Mouse (Mus musculus) frontal cortex, adult 2 months (tissue): ENCODE measurements around the gene Krt90. TPM values are rescaled to one million over a fixed set of nuclear protein-coding genes. Genes with fewer than 3 reads are reported as not detected.
"Not testable (repeated sequence)": the region's sequence is repeated elsewhere in the genome, so short reads cannot be mapped to it uniquely, and the experiment has no call there.

ENCODE experiments used
- DNase-seq, 2 experiments: peaks; one replicate each; pipeline ENCODE4 v3.0.0; 2022; ENCODE audit warnings: low spot score in 1 of 2; ENCODE audit errors: extremely low spot score in 1 of 2
- polyA plus RNA-seq: library from polyadenylated mRNA; depleted of rRNA; stranded (reverse); fragments of >200 nt; gene quantifications from 2 replicates; pipeline ENCODE4 v1.2.3, GENCODE M21; 2012; rRNA removed

The Krt90 gene
- polyA plus RNA-seq, 1 experiment: 0.10 TPM

DNA sequence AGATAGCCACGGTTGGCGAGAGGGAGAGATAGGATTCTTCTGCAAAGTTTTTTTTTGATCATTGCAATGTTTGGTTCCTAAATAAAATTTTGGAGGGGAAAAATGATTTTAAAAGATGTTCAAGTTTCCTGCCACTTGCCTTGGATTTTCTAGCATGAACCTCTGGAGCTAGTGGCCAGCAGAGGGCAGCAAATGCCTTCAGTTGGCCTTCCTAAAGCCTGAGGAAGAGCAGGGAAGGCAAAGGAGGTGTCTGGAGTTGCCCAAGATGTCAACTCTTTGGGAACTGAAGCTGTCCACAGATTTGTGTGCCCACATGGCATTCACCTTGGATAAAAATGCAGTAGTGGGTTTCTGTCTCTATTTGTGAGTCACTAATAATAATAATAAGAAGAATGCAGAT, 43.0 kb downstream of the Krt90 start:
- peak; percentile 42 to 90 for DNase-seq

DNA sequence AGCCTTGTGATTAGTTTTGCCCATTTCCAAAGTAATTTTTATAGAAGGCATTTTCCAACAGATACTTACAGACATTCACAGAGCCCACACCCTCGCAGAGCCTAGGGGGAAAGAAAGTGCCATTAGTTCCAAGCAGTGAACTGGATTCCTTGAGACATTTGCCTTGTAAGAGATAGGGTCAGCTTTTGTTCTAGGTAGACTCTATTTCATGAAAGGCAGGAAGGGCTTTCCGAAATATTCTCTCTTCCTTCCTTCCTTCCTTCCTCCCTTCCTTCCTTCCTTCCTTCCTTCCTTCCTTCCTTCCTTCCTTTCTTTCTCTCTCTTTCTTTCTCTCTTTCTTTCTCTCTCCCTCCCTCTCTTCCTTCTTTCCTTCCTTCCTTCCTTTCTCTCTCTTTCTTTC, 45.6 kb downstream of the Krt90 start, which contains the start of gene Gm49425:
Gene Gm49425, minus strand, starts transcription at position 101 of the 400 bp plus-strand sequence.
- not testable (repeated sequence) for DNase-seq

DNA sequence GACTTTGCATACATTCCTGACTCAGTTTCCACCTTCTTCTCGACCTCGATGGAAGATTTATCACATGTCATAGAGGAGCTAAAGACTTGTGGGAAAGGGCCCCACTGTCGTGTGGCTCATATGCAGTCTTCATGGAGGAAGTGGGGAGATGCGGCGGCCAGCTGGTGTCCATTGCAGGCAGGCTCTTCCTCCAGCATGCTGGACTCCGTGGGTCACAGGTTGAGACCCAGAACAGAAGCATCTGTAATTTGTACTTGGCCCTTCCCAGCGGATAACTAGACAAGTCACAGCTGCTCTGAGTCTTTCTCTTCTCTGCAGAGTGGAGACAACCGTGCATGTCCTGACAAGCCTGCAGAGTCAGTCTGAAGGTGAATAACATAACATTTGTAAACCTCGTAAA, 54.5 kb downstream of the Krt90 start:
- no peak for DNase-seq

DNA sequence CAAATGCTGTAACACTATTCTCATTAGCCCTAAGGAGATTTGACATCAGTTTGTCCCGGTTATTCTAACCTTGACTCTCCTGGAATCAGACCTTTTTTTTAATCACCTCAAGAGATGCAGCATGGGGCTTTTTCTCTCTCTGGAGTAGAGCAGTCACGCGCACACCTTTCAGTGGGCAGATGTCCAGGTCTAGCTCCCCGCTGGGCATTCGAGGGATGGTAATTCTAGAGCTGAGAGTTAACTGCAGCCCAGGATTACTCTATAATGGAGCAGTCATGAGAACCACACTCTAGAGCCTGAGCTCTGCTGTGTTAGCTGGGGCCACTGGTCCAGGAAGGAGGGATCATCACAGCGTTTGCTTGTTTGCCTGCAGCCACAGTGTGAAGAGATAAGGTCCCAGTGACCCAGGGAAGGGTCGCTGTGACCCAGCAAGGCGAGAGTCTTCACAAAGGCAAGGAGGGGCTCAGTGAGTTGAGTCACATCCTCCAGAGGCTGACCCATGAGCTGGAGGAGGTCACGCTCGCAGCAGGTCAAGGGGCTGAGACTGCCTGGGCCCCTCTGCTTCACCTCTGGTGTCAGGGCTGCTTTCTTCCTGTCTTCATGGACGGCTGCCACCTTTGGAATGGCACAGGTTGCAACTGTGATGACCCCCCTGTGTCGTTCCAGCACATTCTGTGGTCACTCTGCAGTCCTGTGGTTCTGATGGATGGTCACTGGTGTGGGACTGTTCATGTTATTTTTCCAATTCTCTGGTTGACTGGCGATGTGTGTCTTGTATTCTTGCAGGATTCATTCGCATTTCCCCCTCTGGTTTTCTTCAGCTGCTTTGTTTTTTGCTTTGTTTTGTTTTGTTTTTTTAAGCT, 55.6 kb downstream of the Krt90 start:
- no peak for DNase-seq

Other genes starting within 250 kb of the Krt90 start
- 2.0 and 3.3 TPM in 2 replicates for gene Krt80, start 192.8 kb downstream of the Krt90 start, polyA plus RNA-seq
- gene Krt7, start 151.9 kb downstream of the Krt90 start, polyA plus RNA-seq: 0.34 and 1.0 TPM in 2 replicates
- gene Krt87, start 124.1 kb downstream of the Krt90 start, polyA plus RNA-seq: 0.10 and 0.13 TPM in 2 replicates
- gene Krt88, start 115.2 kb downstream of the Krt90 start, polyA plus RNA-seq: not detected in 2 replicates
- gene Krt81, start 99.2 kb downstream of the Krt90 start, polyA plus RNA-seq: not detected in 2 replicates
- 0.10 TPM in 1 of 2 replicates, not detected in the other for gene Krt86, start 89.5 kb downstream of the Krt90 start, polyA plus RNA-seq
- gene Krt83, start 71.4 kb downstream of the Krt90 start, polyA plus RNA-seq: not detected in 2 replicates
- not detected in 2 replicates for gene Gm49425, start 45.7 kb downstream of the Krt90 start, polyA plus RNA-seq
- 0.06 TPM in 1 of 2 replicates, not detected in the other for gene Krt84, start 30.1 kb downstream of the Krt90 start, polyA plus RNA-seq
- gene Krt82, start 12.3 kb downstream of the Krt90 start, polyA plus RNA-seq: not detected in 2 replicates
- not detected in 2 replicates for gene Krt75, start 11.0 kb upstream of the Krt90 start, polyA plus RNA-seq
- not detected in 2 replicates for gene Gm5414, start 65.2 kb upstream of the Krt90 start, polyA plus RNA-seq
- gene Gm5478, start 84.4 kb upstream of the Krt90 start, polyA plus RNA-seq: not detected in 2 replicates
- not detected in 2 replicates for gene Krt6b, start 117.3 kb upstream of the Krt90 start, polyA plus RNA-seq
- not detected in 2 replicates for gene Krt6a, start 131.4 kb upstream of the Krt90 start, polyA plus RNA-seq
- 0.08 TPM in 1 of 2 replicates, not detected in the other for gene Krt5, start 149.9 kb upstream of the Krt90 start, polyA plus RNA-seq
- not detected in 2 replicates for gene Krt71, start 180.2 kb upstream of the Krt90 start, polyA plus RNA-seq
- 0.17 and 0.28 TPM in 2 replicates for gene Krt72, start 223.5 kb upstream of the Krt90 start, polyA plus RNA-seq
- gene Krt73, start 239.4 kb upstream of the Krt90 start, polyA plus RNA-seq: 0.78 and 0.92 TPM in 2 replicates